Mouse (Mus musculus): ENCODE results near the gene Aamp. TPM values are rescaled to one million over a fixed set of nuclear protein-coding genes. Genes with fewer than 3 reads are reported as not detected.

Gene Aamp
- total and polyA plus RNA-seq, 3 experiments, result 108 to 172 (median 163) TPM

DNA sequence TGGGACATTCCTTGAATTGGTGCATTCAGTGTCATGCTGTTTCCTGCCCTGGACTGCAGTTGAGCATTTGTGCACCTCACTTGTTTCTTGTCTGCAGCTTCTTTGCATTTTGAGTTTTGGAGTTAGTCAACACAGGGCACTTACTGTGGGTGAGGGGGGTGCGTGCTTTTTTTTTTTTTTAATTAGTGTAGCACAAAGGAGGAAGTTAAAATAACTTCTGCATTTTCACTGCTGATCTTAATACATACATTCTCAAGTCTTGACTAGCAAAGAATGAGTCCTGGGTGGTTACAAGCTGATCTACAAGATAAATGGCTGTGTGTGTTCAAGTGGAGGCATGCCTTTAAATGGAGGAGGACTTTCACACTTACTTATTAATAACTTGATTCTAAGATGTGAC lies 46.4 kb downstream of the Aamp start:
- dilution Hi-C loops (cut with MboI; ENCODE audit: extremely low pct_ligation_motif_present, extremely low pct_unique_long_range_greater_than_20kb, low sequenced_read_pairs) (no loop called here), in situ Hi-C loops (cut with MboI; ENCODE audit: low pct_ligation_motif_present, low pct_unique_long_range_greater_than_20kb, low sequenced_read_pairs) (no loop called here)
- Histone ChIP-seq H3K9me3 (replicated peaks; ENCODE audit: low read length) (no peaks in the 10 kb centered on the region), H3K36me3 (replicated peaks in 1 of 2; ENCODE audit: control insufficient read depth in 1 of 2, insufficient read depth in 1 of 2, low read length in 1 of 2) (peaks cover 3 to 31% of the 10 kb centered on the region in 2 experiments), H3K4me3 (replicated peaks in 1 of 3; ENCODE audit: low read depth in 2 of 3, low read length in 2 of 3, poor library complexity in 1 of 3) (peak overlapping the region; percentile 63 to 97 (median 94)), H3K4me1 (ENCODE audit: control insufficient read depth in 1 of 2, insufficient read depth in 2 of 2) (peaks cover 10 to 32% of the 10 kb centered on the region in 2 experiments; a peak in 3 of 4 replicates), H3K9ac (ENCODE audit: insufficient read depth, low read depth) (peak overlapping the region; percentile 92), H3K4me2 (ENCODE audit: insufficient read depth, low read depth, poor library complexity, severe bottlenecking) (peak overlapping the region; percentile 99), H3K27me3 (replicated peaks) (no peaks in the 10 kb centered on the region), H3K27ac (ENCODE audit: insufficient read depth, low read depth) (peak overlapping the region; percentile 54; the same call in 1 of the 2 replicates), H3K79me2 (replicated peaks; ENCODE audit: control insufficient read depth, extremely low read depth, insufficient read depth, poor library complexity, severe bottlenecking) (peaks cover 66% of the 10 kb centered on the region)
- peak; percentile 68 for DNase-seq (ENCODE audit: extremely low read depth)
- TF ChIP-seq PAX5 (IDR thresholded peaks at IDR 0.05; ENCODE audit: low read length) (no peak), E2F4 (IDR thresholded peaks at IDR 0.05; ENCODE audit: insufficient replicate concordance, low read depth, low read length) (no peak), POLR2AphosphoS2 (IDR thresholded peaks at IDR 0.05; ENCODE audit: low read depth, low read length) (no peak), TBP (conservative IDR thresholded peaks at IDR 0.05; ENCODE audit: low read depth, low read length) (no peak), BHLHE40 (IDR thresholded peaks at IDR 0.05; ENCODE audit: low read depth, low read length) (peak; percentile 60), ZMIZ1 (IDR thresholded peaks at IDR 0.05; ENCODE audit: low read depth, low read length) (no peak), RAD21 (IDR thresholded peaks at IDR 0.05; ENCODE audit: low read depth, low read length) (no peak), CHD1 (IDR thresholded peaks at IDR 0.05; ENCODE audit: low read depth, low read length) (no peak), EP300 (IDR thresholded peaks at IDR 0.05; ENCODE audit: low read length) (peak; percentile 78), CTCF (conservative IDR thresholded peaks at IDR 0.05 in 1 of 2, IDR thresholded peaks at IDR 0.05 in 1 of 2; ENCODE audit: low read depth in 2 of 2, low read length in 2 of 2) (no peak), MAZ (IDR thresholded peaks at IDR 0.05; ENCODE audit: low read depth, low read length) (peak; percentile 75), CHD2 (IDR thresholded peaks at IDR 0.05; ENCODE audit: low read length) (peak; percentile 73), MAX (IDR thresholded peaks at IDR 0.05; ENCODE audit: low read length) (peak; percentile 53; the same call in 1 of the 2 replicates), POLR2A (IDR thresholded peaks at IDR 0.05; ENCODE audit: low read depth, low read length) (peak; percentile 35; the same call in 1 of the 2 replicates), NRF1 (IDR thresholded peaks at IDR 0.05; ENCODE audit: low read depth, low read length) (no peak), MEF2A (IDR thresholded peaks at IDR 0.05; ENCODE audit: borderline replicate concordance, low read depth, low read length) (0 out of 2 replicates have a peak, but pooled peaks have one; percentile 41), MYC (IDR thresholded peaks at IDR 0.05; ENCODE audit: low read depth, low read length) (0 out of 2 replicates have a peak, but pooled peaks have one; percentile 50), ZC3H11A (IDR thresholded peaks at IDR 0.05; ENCODE audit: low read depth, low read length) (no peak), GABPA (IDR thresholded peaks at IDR 0.05; ENCODE audit: insufficient replicate concordance, low read depth, low read length) (no peak), JUND (conservative IDR thresholded peaks at IDR 0.05; ENCODE audit: low read depth, low read length) (peak; percentile 82), IRF4 (IDR thresholded peaks at IDR 0.05; ENCODE audit: low read depth, low read length) (peak; percentile 86), HCFC1 (IDR thresholded peaks at IDR 0.05; ENCODE audit: low read depth, low read length) (peak; percentile 17; the same call in 1 of the 2 replicates), UBTF (IDR thresholded peaks at IDR 0.05; ENCODE audit: low read depth, low read length) (no peak; the same call in 1 of the 2 replicates), JUN (IDR thresholded peaks at IDR 0.05; ENCODE audit: insufficient read depth, low read depth, low read length) (peak; percentile 47), SMC3 (IDR thresholded peaks at IDR 0.05; ENCODE audit: low read depth, low read length) (no peak), SIN3A (IDR thresholded peaks at IDR 0.05; ENCODE audit: low read length) (peak; percentile 88), USF2 (conservative IDR thresholded peaks at IDR 0.05; ENCODE audit: low read depth, low read length) (no peak), KAT2A (IDR thresholded peaks at IDR 0.05; ENCODE audit: insufficient replicate concordance, low read length) (no peak), RCOR1 (conservative IDR thresholded peaks at IDR 0.05; ENCODE audit: low read depth, low read length) (peak; percentile 46; the same call in 1 of the 2 replicates), ZKSCAN1 (IDR thresholded peaks at IDR 0.05; ENCODE audit: borderline replicate concordance, low read depth, low read length) (no peak), MXI1 (IDR thresholded peaks at IDR 0.05; ENCODE audit: low read depth, low read length) (peak; percentile 78; the same call in 1 of the 2 replicates), TCF12 (IDR thresholded peaks at IDR 0.05; ENCODE audit: low read depth, low read length) (0 out of 2 replicates have a peak, but pooled peaks have one; percentile 31), ELF1 (IDR thresholded peaks at IDR 0.05; ENCODE audit: low read depth, low read length) (peak; percentile 38; the same call in 1 of the 2 replicates), ZNF384 (IDR thresholded peaks at IDR 0.05; ENCODE audit: low read depth, low read length) (peak; percentile 97), USF1 (IDR thresholded peaks at IDR 0.05; ENCODE audit: low read depth, low read length) (no peak), NELFE (IDR thresholded peaks at IDR 0.05; ENCODE audit: low read depth, low read length) (no peak), MAFK (IDR thresholded peaks at IDR 0.05; ENCODE audit: insufficient replicate concordance, low read length) (peak; percentile 35; the same call in 1 of the 2 replicates), ETS1 (conservative IDR thresholded peaks at IDR 0.05; ENCODE audit: low read depth, low read length) (peak; percentile 60)

Data from CH12.LX (cell line).